Mouse (Mus musculus) G1E (cell line): ENCODE results near the gene 4930455H04Rik.

Experiments
- CTCF ChIP-seq: IDR thresholded peaks from 2 replicates; pipeline ENCODE4 v1.5.1; 2012; ENCODE audit warnings: low read depth, low read length, inconsistent platforms, mixed read lengths
- GATA1 ChIP-seq: IDR thresholded peaks from 2 replicates; pipeline ENCODE4 v1.6.1; 2012; ENCODE audit warnings: borderline replicate concordance, low read length, inconsistent platforms, mixed read lengths
- GATA2 ChIP-seq: IDR thresholded peaks from 2 replicates; pipeline ENCODE4 v1.6.1; 2012; ENCODE audit warnings: low read depth, low read length, inconsistent platforms, borderline replicate concordance
- POLR2AphosphoS5 ChIP-seq: IDR thresholded peaks from 2 replicates; pipeline ENCODE4 v1.6.1; 2012; ENCODE audit warnings: low read depth, low read length, inconsistent platforms; ENCODE audit not compliant: insufficient replicate concordance

DNA sequence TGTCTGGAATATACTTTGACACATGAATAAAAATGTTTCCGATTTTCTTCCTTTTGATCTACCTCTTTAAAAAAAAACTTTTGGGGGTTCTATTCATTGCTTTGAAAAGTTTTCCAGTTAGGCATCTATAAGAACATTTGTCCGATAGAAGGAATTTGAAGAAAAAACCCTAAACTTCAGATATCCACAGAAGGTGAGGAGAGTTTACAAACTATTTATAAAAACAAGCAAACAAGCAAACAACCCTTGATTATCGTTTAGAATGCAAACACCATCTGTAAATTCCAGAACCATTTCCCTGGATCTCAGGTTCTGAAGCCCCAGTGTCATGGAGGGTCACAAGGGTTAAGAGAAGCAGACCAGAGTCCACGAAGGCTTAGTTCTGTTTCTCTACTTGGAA is at the start of gene 4930455H04Rik:
- no peak for TF ChIP-seq GATA1
- TF ChIP-seq CTCF, result no peak
- TF ChIP-seq POLR2AphosphoS5, result no peak
- TF ChIP-seq GATA2, result no peak
